Mouse (Mus musculus): Measurements from ENCODE around the gene Tbkbp1. TPM values are rescaled to one million over a fixed set of nuclear protein-coding genes. Genes with fewer than 3 reads are reported as not detected.

Gene Tbkbp1
- total and polyA plus RNA-seq, 3 experiments: 11.7 to 33.5 TPM; not detected in 1

- H3K79me2 ChIP-seq (ENCODE audit: control insufficient read depth, insufficient read depth, low read length, poor library complexity): no peaks in the 10 kb centered on the region
- no peaks in the 10 kb centered on the region for H3K9me3 ChIP-seq (replicated peaks; ENCODE audit: insufficient read depth, low read length)
- peaks cover 0 to 9% of the 10 kb centered on the region in 2 experiments; a peak in 2 of 4 replicates for H3K4me1 ChIP-seq (ENCODE audit: control insufficient read depth in 1 of 2, insufficient read depth in 2 of 2, low read length in 2 of 2)
- H3K4me3 ChIP-seq (ENCODE audit: control insufficient read depth in 1 of 2, insufficient read depth in 1 of 2, low read depth in 2 of 2, low read length in 2 of 2): no peak overlapping the region
- peaks cover 0 to 6% of the 10 kb centered on the region in 2 experiments; a peak in 3 of 4 replicates for H3K27me3 ChIP-seq (ENCODE audit: control insufficient read depth in 1 of 2, insufficient read depth in 2 of 2, low read length in 2 of 2)
- no peak overlapping the region for H3K9ac ChIP-seq (ENCODE audit: control insufficient read depth, low read depth, low read length, poor library complexity, severe bottlenecking)
- no peaks in the 10 kb centered on the region; a peak in 1 of 4 replicates for H3K36me3 ChIP-seq (ENCODE audit: control insufficient read depth in 1 of 2, insufficient read depth in 2 of 2, low read length in 2 of 2)
- no peak overlapping the region for H3K27ac ChIP-seq (ENCODE audit: control insufficient read depth, low read depth, low read length)
- no peak for DNase-seq (ENCODE audit: low read depth, low spot score)
- TF ChIP-seq USF1 (IDR thresholded peaks at IDR 0.05; ENCODE audit: low read depth, low read length): no peak
- no peak for TF ChIP-seq HCFC1 (IDR thresholded peaks at IDR 0.05; ENCODE audit: low read depth, low read length)
- TF ChIP-seq MXI1 (IDR thresholded peaks at IDR 0.05; ENCODE audit: low read depth, low read length): no peak
- no peak for TF ChIP-seq USF2 (IDR thresholded peaks at IDR 0.05; ENCODE audit: borderline replicate concordance in 1 of 2, insufficient read depth in 1 of 2, low read depth in 1 of 2, low read length in 2 of 2)
- TF ChIP-seq RCOR1 (IDR thresholded peaks at IDR 0.05; ENCODE audit: low read depth, low read length): no peak
- no peak for TF ChIP-seq ETS1 (IDR thresholded peaks at IDR 0.05; ENCODE audit: low read depth, low read length)
- no peak for TF ChIP-seq SIN3A (IDR thresholded peaks at IDR 0.05; ENCODE audit: low read length)
Observed at GRCm38 (mm10) chr11:97086365-97086764, 64.9 kb downstream of the Tbkbp1 start.

Other genes starting within 250 kb of the Tbkbp1 start
- gene Cdk5rap3, start 235.0 kb downstream of the Tbkbp1 start, total RNA-seq (2012; rRNA removed): 45.2 and 48.9 TPM in 2 replicates
- gene Cdk5rap3, start 235.0 kb downstream of the Tbkbp1 start, polyA plus RNA-seq (2012; ENCODE audit: insufficient read depth in 1 of 2, insufficient read length in 2 of 2, low read depth in 1 of 2, low replicate concordance in 2 of 2, missing spikeins in 1 of 2): 10 to 100 TPM in 1 of 2 experiments, not detected in 1; 55.4 TPM
- 0.08 TPM in 1 of 2 replicates, not detected in the other for gene Prr15l, start 223.4 kb downstream of the Tbkbp1 start, total RNA-seq (2012; rRNA removed)
- gene Prr15l, start 223.4 kb downstream of the Tbkbp1 start, polyA plus RNA-seq (2012; ENCODE audit: insufficient read depth in 1 of 2, insufficient read length in 2 of 2, low read depth in 1 of 2, low replicate concordance in 2 of 2, missing spikeins in 1 of 2): under 1 TPM in 1 of 2 experiments, not detected in 1; 0.19 TPM
- gene Pnpo, start 207.5 kb downstream of the Tbkbp1 start, total RNA-seq (2012; rRNA removed): 41.7 and 55.7 TPM in 2 replicates
- 10 to 100 TPM in 1 of 2 experiments, not detected in 1; 38.8 TPM for gene Pnpo, start 207.5 kb downstream of the Tbkbp1 start, polyA plus RNA-seq (2012; ENCODE audit: insufficient read depth in 1 of 2, insufficient read length in 2 of 2, low read depth in 1 of 2, low replicate concordance in 2 of 2, missing spikeins in 1 of 2)
- 1.4 and 2.2 TPM in 2 replicates for gene Sp2, start 168.5 kb downstream of the Tbkbp1 start, total RNA-seq (2012; rRNA removed)
- gene Sp2, start 168.5 kb downstream of the Tbkbp1 start, polyA plus RNA-seq (2012; ENCODE audit: insufficient read depth in 1 of 2, insufficient read length in 2 of 2, low read depth in 1 of 2, low replicate concordance in 2 of 2, missing spikeins in 1 of 2): 10 to 100 TPM in 1 of 2 experiments, not detected in 1; 20.3 TPM
- 0.03 TPM in 1 of 2 replicates, not detected in the other for gene Sp6, start 138.1 kb downstream of the Tbkbp1 start, total RNA-seq (2012; rRNA removed)
- gene Sp6, start 138.1 kb downstream of the Tbkbp1 start, polyA plus RNA-seq (2012; ENCODE audit: insufficient read depth in 1 of 2, insufficient read length in 2 of 2, low read depth in 1 of 2, low replicate concordance in 2 of 2, missing spikeins in 1 of 2): under 1 TPM in 1 of 2 experiments, not detected in 1; 0.04 TPM
- 19.8 and 26.7 TPM in 2 replicates for gene Scrn2, start 121.6 kb downstream of the Tbkbp1 start, total RNA-seq (2012; rRNA removed)
- 10 to 100 TPM in 1 of 2 experiments, not detected in 1; 14.8 TPM for gene Scrn2, start 121.6 kb downstream of the Tbkbp1 start, polyA plus RNA-seq (2012; ENCODE audit: insufficient read depth in 1 of 2, insufficient read length in 2 of 2, low read depth in 1 of 2, low replicate concordance in 2 of 2, missing spikeins in 1 of 2)
- 0.19 and 0.20 TPM in 2 replicates for gene Lrrc46, start 110.1 kb downstream of the Tbkbp1 start, total RNA-seq (2012; rRNA removed)
- under 1 TPM in 1 of 2 experiments, not detected in 1; 0.75 TPM for gene Lrrc46, start 110.1 kb downstream of the Tbkbp1 start, polyA plus RNA-seq (2012; ENCODE audit: insufficient read depth in 1 of 2, insufficient read length in 2 of 2, low read depth in 1 of 2, low replicate concordance in 2 of 2, missing spikeins in 1 of 2)
- gene Mrpl10, start 109.9 kb downstream of the Tbkbp1 start, total RNA-seq (2012; rRNA removed): 79.3 and 89.7 TPM in 2 replicates
- gene Mrpl10, start 109.9 kb downstream of the Tbkbp1 start, polyA plus RNA-seq (2012; ENCODE audit: insufficient read depth in 1 of 2, insufficient read length in 2 of 2, low read depth in 1 of 2, low replicate concordance in 2 of 2, missing spikeins in 1 of 2): 100 to 1,000 TPM in 1 of 2 experiments, not detected in 1; 106 TPM
- 8.3 and 11.5 TPM in 2 replicates for gene Osbpl7, start 100.9 kb downstream of the Tbkbp1 start, total RNA-seq (2012; rRNA removed)
- gene Osbpl7, start 100.9 kb downstream of the Tbkbp1 start, polyA plus RNA-seq (2012; ENCODE audit: insufficient read depth in 1 of 2, insufficient read length in 2 of 2, low read depth in 1 of 2, low replicate concordance in 2 of 2, missing spikeins in 1 of 2): 10 to 100 TPM in 1 of 2 experiments, not detected in 1; 18.9 TPM
- gene Tbx21, start 36.2 kb downstream of the Tbkbp1 start, total RNA-seq (2012; rRNA removed): not detected in 2 replicates
- gene Tbx21, start 36.2 kb downstream of the Tbkbp1 start, polyA plus RNA-seq (2012; ENCODE audit: insufficient read depth in 1 of 2, insufficient read length in 2 of 2, low read depth in 1 of 2, low replicate concordance in 2 of 2, missing spikeins in 1 of 2): not detected
- 260 and 275 TPM in 2 replicates for gene Kpnb1, start 36.4 kb upstream of the Tbkbp1 start, total RNA-seq (2012; rRNA removed)
- gene Kpnb1, start 36.4 kb upstream of the Tbkbp1 start, polyA plus RNA-seq (2012; ENCODE audit: insufficient read depth in 1 of 2, insufficient read length in 2 of 2, low read depth in 1 of 2, low replicate concordance in 2 of 2, missing spikeins in 1 of 2): 100 to 1,000 TPM; 237 to 463 TPM
- gene Npepps, start 129.1 kb upstream of the Tbkbp1 start, total RNA-seq (2012; rRNA removed): 20.5 and 28.1 TPM in 2 replicates
- gene Npepps, start 129.1 kb upstream of the Tbkbp1 start, polyA plus RNA-seq (2012; ENCODE audit: insufficient read depth in 1 of 2, insufficient read length in 2 of 2, low read depth in 1 of 2, low replicate concordance in 2 of 2, missing spikeins in 1 of 2): 10 to 100 TPM in 1 of 2 experiments, not detected in 1; 41.6 TPM
- gene Mrpl45, start 164.2 kb upstream of the Tbkbp1 start, total RNA-seq (2012; rRNA removed): 72.7 and 74.5 TPM in 2 replicates
- gene Mrpl45, start 164.2 kb upstream of the Tbkbp1 start, polyA plus RNA-seq (2012; ENCODE audit: insufficient read depth in 1 of 2, insufficient read length in 2 of 2, low read depth in 1 of 2, low replicate concordance in 2 of 2, missing spikeins in 1 of 2): 10 to 100 TPM in 1 of 2 experiments, not detected in 1; 65.0 TPM
- under 0.01 and 0.04 TPM in 2 replicates for gene Gpr179, start 200.6 kb upstream of the Tbkbp1 start, total RNA-seq (2012; rRNA removed)
- gene Gpr179, start 200.6 kb upstream of the Tbkbp1 start, polyA plus RNA-seq (2012; ENCODE audit: insufficient read depth in 1 of 2, insufficient read length in 2 of 2, low read depth in 1 of 2, low replicate concordance in 2 of 2, missing spikeins in 1 of 2): under 1 TPM in 1 of 2 experiments, not detected in 1; 0.01 TPM
- 18.7 and 21.0 TPM in 2 replicates for gene Socs7, start 211.1 kb upstream of the Tbkbp1 start, total RNA-seq (2012; rRNA removed)
- gene Socs7, start 211.1 kb upstream of the Tbkbp1 start, polyA plus RNA-seq (2012; ENCODE audit: insufficient read depth in 1 of 2, insufficient read length in 2 of 2, low read depth in 1 of 2, low replicate concordance in 2 of 2, missing spikeins in 1 of 2): 10 to 100 TPM in 1 of 2 experiments, not detected in 1; 19.3 TPM

Data from MEL (cell line).